Mouse (Mus musculus) embryo, embryonic 10 days (tissue): ENCODE measurements around the gene Kif1a.

ENCODE experiments used
- DNase-seq: peaks from one replicate; pipeline ENCODE4 v3.0.0-alpha.2; 2015; ENCODE audit warnings: low spot score

The Kif1a gene

DNA sequence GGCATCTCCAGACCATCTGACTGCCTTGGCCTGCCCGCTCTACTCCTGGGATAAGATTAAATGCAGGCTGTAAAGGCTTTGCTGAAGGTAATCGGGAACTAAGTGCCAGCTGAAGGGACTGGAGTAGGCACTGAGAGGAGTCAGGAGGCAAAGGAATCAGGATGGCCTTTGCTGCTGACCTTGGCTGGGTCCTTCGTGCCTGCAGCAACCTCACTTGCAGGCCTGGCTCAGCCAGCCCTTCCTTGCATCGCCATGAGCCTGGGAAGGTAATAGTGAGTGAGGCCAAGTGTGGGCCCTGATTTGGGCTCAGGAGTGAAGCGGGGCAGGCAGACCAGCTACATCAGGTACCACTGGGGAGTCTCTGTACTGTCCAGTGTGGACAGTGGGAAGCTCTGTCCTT lies 2.8 kb downstream of the Kif1a start:
- DNase-seq, result no peak

DNA sequence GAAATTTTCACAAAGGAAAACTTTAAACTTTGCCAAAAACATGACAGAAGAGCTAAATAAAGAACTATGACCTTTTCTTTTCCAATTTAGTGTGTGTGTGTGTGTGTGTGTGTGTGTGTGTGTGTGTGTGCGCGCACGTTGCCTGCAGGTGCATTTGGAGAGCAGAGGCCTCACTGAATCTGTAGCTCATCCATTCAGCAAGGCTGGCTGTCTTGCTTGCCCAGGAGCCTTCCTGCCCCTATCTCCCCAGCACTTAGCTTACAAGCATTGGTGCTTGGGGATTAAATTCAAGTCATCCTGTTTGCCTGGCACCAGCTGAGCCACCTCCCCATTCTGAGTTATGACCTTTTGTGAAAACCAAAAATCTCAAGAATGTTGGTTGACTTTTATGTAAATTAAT lies 9.2 kb downstream of the Kif1a start:
- DNase-seq, result no peak

- no peak for DNase-seq
These were observed 16.6 kb downstream of the Kif1a start for GRCm38 (mm10) chr1:93085136-93085535.

- no peak for DNase-seq
These were observed 18.1 kb downstream of the Kif1a start for GRCm38 (mm10) chr1:93083420-93084285.

GRCm38 (mm10) chr1:93082121-93082520 lies 19.6 kb downstream of the Kif1a start:
- peak; percentile 24 for DNase-seq

GRCm38 (mm10) chr1:93080930-93081589 lies 20.7 kb downstream of the Kif1a start:
- peak; percentile 70 for DNase-seq

DNA sequence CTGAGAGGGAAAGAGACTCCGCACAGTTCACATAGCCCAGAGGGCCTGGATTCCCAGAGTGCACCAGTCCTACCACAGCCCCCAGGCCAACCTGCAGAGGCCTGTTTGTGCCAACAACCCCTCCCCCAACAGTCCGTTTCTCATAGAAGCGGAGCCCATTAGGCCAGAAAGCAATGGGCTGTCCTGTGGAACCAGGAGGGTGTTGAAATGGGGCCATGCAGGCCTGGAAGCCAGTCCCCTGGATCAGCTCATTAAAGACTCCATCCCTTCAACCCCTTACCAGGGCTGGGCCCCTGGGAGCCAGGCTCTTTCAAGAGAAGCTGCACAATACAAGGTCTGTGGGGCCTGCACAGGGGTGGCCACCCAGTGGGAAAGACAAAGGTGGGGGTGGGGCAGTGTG lies 22.1 kb downstream of the Kif1a start:
- peak; percentile 18 for DNase-seq

DNA sequence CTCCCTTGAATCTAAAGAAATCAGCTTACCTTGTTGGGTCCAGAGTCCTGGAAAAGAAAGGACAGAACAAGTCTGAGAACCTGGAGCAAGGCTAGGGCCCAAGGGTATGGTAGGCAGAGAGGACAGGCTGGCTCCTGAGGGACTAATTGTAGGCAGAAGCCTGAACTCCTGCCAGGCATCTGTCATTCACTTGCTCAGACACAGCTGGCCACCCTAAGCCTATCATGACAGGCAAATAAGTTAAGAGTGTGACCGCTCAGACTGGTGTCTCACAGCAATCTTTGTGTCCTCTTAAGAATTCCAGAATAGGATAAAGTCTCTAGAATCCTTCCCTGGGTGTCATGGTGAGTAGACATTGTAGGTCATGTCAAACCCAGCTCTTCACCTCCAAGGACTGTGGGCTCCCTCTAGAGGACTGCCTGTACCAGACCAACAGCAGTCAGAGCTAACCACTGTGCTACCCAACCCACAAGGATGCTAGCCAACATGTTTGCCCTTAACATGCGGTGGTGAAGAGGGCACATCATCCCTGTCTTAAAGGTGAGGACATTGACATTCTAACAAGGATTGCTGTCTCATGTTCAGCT lies 29.4 kb downstream of the Kif1a start:
- peak; percentile 39 for DNase-seq

- DNase-seq, result no peak
These were observed 30.2 kb downstream of the Kif1a start for GRCm38 (mm10) chr1:93071487-93071971.

DNA sequence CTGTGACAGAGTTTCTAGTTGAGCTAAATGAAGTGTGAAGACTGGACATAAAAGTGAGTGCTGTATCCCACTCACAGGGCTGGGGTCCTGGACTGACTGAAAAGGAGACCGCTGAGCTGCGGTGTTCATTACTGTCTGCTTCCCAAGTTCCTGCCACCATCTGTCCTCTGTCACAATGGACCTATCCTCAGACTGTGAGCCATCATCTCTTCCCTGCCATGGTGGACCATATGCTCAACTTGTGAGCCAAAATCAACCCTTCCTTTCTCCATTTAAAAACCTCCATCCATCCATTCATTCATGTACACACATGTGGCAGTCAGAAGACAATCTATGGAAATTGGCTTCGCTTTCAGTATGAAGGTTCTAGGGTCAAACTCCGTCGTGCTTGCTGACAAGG lies 30.9 kb downstream of the Kif1a start:
- no peak for DNase-seq

DNA sequence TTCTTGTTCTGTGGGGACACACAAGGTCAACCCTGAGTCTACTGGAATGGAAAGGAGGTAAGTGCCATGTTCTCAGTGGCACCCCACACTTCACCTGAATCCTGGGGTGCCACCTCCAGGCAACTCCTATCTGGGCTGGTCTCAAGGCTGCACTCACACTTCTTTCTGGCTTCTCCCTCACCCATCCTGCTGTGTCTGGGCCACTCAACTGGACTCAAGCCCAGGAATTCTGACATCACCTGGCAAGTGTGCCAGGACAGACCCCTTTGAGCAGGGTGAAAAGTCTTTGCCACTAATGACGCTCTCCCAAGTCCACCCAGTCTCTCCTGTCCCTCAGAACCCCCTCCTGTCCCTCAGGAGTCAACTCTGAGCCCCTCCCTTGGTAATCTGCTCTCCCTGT lies 33.2 kb downstream of the Kif1a start:
- DNase-seq, result no peak

GRCm38 (mm10) chr1:93065654-93066053 lies 36.1 kb downstream of the Kif1a start:
- no peak for DNase-seq

DNA sequence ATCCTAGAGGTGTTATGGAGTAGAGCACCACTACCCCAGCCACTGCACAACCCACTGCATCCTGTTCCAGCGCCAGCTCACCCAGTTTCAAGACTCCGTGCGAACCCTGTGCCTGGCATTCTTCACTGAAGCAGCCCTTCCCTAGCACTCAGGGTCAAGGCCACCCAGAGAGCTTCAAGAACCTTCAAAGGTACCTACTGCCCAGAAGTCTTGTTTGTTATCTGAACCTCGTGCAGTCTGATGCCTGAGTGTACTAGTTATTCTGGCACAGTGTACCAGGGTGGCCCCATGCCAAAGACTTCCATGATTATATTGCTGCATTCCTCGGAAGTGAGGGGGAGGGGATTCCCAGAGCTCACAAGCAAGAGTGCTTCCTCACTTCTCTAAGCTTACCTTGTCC lies 38.1 kb downstream of the Kif1a start:
- DNase-seq, result no peak

DNA sequence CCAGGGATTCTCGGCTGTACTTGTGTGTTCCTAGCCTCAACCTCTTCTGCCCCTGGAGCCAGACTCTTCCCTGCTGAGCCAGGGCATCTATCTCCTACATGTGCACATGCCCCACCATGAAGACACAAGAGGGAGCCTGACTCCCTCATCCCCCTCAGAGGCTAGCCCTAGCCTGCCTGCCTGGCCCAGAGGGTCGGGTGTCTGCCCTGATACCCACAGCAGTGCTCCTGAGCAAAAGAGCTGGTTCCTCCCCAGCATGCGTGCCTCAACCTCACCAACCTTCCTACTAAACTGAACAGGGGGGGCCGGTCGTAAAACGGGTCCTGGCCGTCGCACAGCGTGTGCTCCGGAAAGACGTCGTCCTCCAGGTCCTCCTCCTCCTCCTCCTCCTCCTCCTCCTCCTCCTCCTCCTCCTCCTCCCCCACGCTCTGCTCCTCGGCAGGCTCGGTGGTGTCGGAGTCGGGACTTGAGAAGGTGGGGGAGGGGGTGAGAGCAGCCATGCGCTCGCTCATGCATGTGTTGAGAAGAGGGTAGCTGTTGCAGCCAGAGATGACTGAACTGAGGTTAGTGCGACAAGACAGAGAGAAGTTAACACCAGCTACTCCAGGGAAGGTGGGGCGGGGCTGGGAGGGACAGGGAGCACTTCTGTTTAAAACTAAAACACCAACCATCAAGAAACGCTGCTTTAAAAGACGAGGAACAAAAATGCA lies 50.5 kb downstream of the Kif1a start:
- peak; percentile 21 for DNase-seq

- DNase-seq, result no peak
These were observed 51.7 kb downstream of the Kif1a start for GRCm38 (mm10) chr1:93050071-93050470.

DNA sequence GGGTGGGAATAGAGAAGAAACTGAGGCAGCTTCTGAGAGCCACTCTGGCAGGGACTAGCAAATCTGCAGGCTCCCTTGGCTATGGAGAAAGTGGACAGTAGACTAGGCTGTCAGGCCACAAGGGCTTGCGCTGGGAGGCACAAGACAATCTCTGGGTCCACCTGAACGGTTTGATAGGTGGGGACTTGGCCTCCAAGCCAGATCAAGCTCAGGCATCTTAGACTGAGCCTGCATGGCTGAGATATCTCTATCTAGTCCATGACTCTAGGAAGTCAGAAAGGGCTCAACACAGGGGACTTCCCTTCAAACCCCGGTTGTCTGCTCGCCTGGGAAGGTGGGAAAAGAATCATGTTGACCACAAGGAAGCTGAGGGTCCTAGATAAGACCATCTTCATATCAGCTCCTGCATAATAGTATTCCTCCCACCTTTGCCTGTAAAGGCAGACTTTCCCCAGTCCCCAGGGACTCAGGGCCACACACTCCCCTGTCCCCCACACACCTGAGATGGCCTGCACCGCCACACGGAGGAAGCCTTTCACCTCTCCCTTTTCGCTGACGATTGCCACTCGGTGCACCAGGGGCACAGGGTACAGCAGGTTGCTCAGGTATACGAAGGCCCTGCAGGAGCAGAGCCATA lies 55.5 kb downstream of the Kif1a start:
- peak; percentile 23 for DNase-seq

- DNase-seq, result no peak
These were observed 65.8 kb downstream of the Kif1a start for GRCm38 (mm10) chr1:93035981-93036380.

- DNase-seq, result peak; percentile 24
These were observed 67.8 kb downstream of the Kif1a start for GRCm38 (mm10) chr1:93033989-93034388.

DNA sequence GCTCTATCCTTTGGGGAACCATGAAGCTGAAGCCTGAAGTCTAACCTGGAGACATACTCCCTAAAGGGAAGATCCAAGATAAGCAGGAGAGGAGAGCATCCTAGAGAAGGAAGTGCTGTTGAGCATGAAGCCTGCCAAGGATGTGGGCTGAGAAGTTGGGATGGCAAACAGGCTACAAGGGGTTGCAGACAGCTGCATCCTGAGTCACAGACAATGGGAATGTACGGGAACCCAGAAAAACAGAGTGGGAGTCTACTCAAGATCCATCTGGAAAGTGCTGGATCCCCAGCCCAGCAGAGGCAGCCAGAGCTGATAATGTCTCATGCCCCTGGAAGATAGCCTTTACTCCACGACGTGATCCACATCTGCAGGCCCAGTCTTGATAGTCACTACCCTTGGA lies 70.6 kb downstream of the Kif1a start:
- DNase-seq, result no peak

- no peak for DNase-seq
These were observed 71.7 kb downstream of the Kif1a start for GRCm38 (mm10) chr1:93030060-93030459.

GRCm38 (mm10) chr1:93029387-93029786 lies 72.4 kb downstream of the Kif1a start:
- DNase-seq, result no peak

- no peak for DNase-seq
These were observed 75.2 kb downstream of the Kif1a start for GRCm38 (mm10) chr1:93026600-93026999.
